Mouse (Mus musculus): ENCODE data around the gene Nalcn.
"Not testable (repeated sequence)": the region's sequence is repeated elsewhere in the genome, so short reads cannot be mapped to it uniquely, and the experiment has no call there.

The Nalcn gene

GRCm38 (mm10) chr14:123626501-123627179 lies at the start of gene Nalcn:
Gene Nalcn (minus strand): TSS chr14:123627144.
- DNase-seq (ENCODE audit: extremely low read depth, low read depth), result no peak

GRCm38 (mm10) chr14:123671076-123671475 lies 44.1 kb upstream of the Nalcn start:
- not testable (repeated sequence) for DNase-seq (ENCODE audit: extremely low read depth, low read depth)

GRCm38 (mm10) chr14:123664451-123664850 lies 37.5 kb upstream of the Nalcn start:
- no peak for DNase-seq (ENCODE audit: extremely low read depth, low read depth)

- no peak for DNase-seq (ENCODE audit: extremely low read depth, low read depth)
Measured at GRCm38 (mm10) chr14:123663206-123663605, 36.3 kb upstream of the Nalcn start.

- DNase-seq (ENCODE audit: extremely low read depth, low read depth), result no peak
Measured at GRCm38 (mm10) chr14:123662386-123662785, 35.4 kb upstream of the Nalcn start.

- DNase-seq (ENCODE audit: extremely low read depth, low read depth), result no peak
Measured at GRCm38 (mm10) chr14:123661091-123661491, 34.1 kb upstream of the Nalcn start.

GRCm38 (mm10) chr14:123659921-123660385 lies 33.0 kb upstream of the Nalcn start, which contains the start of gene Itgbl1:
Gene Itgbl1 (plus strand): TSS chr14:123659971.
- DNase-seq (ENCODE audit: extremely low read depth, low read depth), result no peak

- no peak for DNase-seq (ENCODE audit: extremely low read depth, low read depth)
Measured at GRCm38 (mm10) chr14:123627180-123627562, 227 bp upstream of the Nalcn start.

- no peak for DNase-seq (ENCODE audit: extremely low read depth, low read depth)
Measured at GRCm38 (mm10) chr14:123622969-123623368, 4.0 kb downstream of the Nalcn start.

- DNase-seq (ENCODE audit: extremely low read depth, low read depth), result no peak
Measured at GRCm38 (mm10) chr14:123595265-123595664, 31.7 kb downstream of the Nalcn start.

GRCm38 (mm10) chr14:123587412-123587811 lies 39.5 kb downstream of the Nalcn start:
- no peak for DNase-seq (ENCODE audit: extremely low read depth, low read depth)

- no peak for DNase-seq (ENCODE audit: extremely low read depth, low read depth)
Measured at GRCm38 (mm10) chr14:123582433-123582832, 44.5 kb downstream of the Nalcn start.

GRCm38 (mm10) chr14:123575356-123575755 lies 51.6 kb downstream of the Nalcn start:
- DNase-seq (ENCODE audit: extremely low read depth, low read depth), result no peak

- no peak for DNase-seq (ENCODE audit: extremely low read depth, low read depth)
Measured at GRCm38 (mm10) chr14:123574936-123575335, 52.0 kb downstream of the Nalcn start.

- no peak for DNase-seq (ENCODE audit: extremely low read depth, low read depth)
Measured at GRCm38 (mm10) chr14:123566599-123566998, 60.3 kb downstream of the Nalcn start.

- no peak for DNase-seq (ENCODE audit: extremely low read depth, low read depth)
Measured at GRCm38 (mm10) chr14:123555533-123555932, 71.4 kb downstream of the Nalcn start.

GRCm38 (mm10) chr14:123554936-123555335 lies 72.0 kb downstream of the Nalcn start:
- DNase-seq (ENCODE audit: extremely low read depth, low read depth), result no peak

GRCm38 (mm10) chr14:123542362-123542761 lies 84.6 kb downstream of the Nalcn start:
- DNase-seq (ENCODE audit: extremely low read depth, low read depth), result no peak

GRCm38 (mm10) chr14:123535636-123536035 lies 91.3 kb downstream of the Nalcn start:
- DNase-seq (ENCODE audit: extremely low read depth, low read depth), result no peak

- DNase-seq (ENCODE audit: extremely low read depth, low read depth), result no peak
Measured at GRCm38 (mm10) chr14:123533000-123533399, 93.9 kb downstream of the Nalcn start.

- DNase-seq (ENCODE audit: extremely low read depth, low read depth), result no peak
Measured at GRCm38 (mm10) chr14:123531271-123531670, 95.7 kb downstream of the Nalcn start.

- DNase-seq (ENCODE audit: extremely low read depth, low read depth), result no peak
Measured at GRCm38 (mm10) chr14:123529143-123529542, 97.8 kb downstream of the Nalcn start.

All from MEL-GATA-1-ER (cell line).